Mouse (Mus musculus) G1E-ER4 (cell line): ENCODE data around the gene Vmn2r12. TPM values are rescaled to one million over a fixed set of nuclear protein-coding genes. Genes with fewer than 3 reads are reported as not detected.
"Not testable (repeated sequence)": the region's sequence is repeated elsewhere in the genome, so short reads cannot be mapped to it uniquely, and the experiment has no call there.

Experiments used
- GATA1 ChIP-seq: IDR thresholded peaks from one replicate; pipeline ENCODE4 v1.8.0; 2012; ENCODE audit warnings: low read length, inconsistent platforms
- polyA plus RNA-seq: library from polyadenylated mRNA; stranded (reverse); fragments of >175 nt; gene quantifications from 2 replicates; pipeline ENCODE4 v1.2.3, GENCODE M21; 2012

Gene Vmn2r12
- not detected in 2 replicates for polyA plus RNA-seq

DNA sequence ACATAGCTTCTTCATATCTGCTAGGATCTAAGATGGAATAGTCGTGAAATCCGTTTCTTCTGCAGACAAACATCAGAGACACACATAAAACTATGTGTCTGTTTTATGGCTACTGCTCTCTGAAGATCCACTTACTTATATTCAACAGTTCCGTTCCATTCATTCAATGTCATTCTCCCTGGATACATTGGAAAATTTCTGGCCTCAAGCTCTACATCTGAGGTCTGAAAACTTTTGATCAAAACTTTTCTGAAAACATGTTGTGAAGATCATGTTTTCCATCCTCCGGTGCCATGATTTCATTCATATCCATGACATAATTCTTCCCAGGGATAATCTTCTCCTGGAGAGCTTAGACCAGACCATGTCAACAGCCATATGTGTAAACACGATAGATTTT is at the start of gene Vmn2r12:
Gene Vmn2r12, minus strand, starts transcription at position 101 of the 400 bp plus-strand sequence.
- TF ChIP-seq GATA1, result not testable (repeated sequence)

GRCm38 (mm10) chr5:109139546-109139945 is 41.8 kb upstream of the Vmn2r12 start:
- no peak for TF ChIP-seq GATA1

DNA sequence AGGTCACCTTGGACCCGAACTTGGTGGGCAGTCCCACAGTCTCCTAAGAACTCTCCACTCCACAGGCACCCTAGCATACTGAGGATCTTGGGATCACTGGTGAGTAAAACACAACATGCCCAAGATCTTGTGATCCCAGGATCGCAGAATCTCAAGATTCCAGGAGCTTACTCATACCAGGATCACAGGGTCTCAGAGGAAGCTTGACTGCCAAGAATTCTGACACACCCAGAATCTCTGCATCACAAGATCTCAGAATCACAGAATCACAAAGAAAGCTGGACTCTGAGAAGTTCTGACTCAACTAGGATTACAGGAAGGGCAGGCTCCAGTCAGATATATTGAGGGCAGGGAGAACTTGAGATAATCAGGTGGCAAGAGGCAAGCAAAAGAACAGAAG is 39.0 kb upstream of the Vmn2r12 start:
- TF ChIP-seq GATA1, result no peak

- TF ChIP-seq GATA1, result not testable (repeated sequence)
Measured at GRCm38 (mm10) chr5:109059469-109059868, 38.3 kb downstream of the Vmn2r12 start, which contains the start of gene Vmn2r11. Gene Vmn2r11 (minus strand): TSS chr5:109059569.

DNA sequence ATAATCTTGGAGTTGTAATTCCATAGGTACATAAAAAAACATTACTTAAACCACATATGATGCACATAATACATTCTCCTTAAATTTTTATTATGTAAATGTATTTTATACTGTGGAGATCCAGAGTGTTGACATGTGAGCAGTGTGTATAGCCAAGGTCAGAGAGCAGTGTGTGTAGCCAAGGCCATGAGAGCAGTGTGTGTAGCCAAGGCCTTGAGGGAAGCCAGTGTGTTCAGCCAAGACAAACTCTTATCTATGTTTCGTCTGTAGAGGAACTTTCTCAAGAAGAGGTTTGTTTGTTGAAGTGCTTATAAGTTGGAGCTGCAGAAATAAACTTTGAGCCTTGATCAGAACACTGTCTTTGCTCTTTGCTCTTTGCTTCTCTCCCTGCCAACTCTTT is 42.5 kb downstream of the Vmn2r12 start:
- no peak for TF ChIP-seq GATA1

Other genes with a start within 250 kb of the Vmn2r12 start
- gene Vmn2r9, start 245.3 kb downstream of the Vmn2r12 start, polyA plus RNA-seq, result not detected in 2 replicates
- not detected in 2 replicates for gene Vmn2r10, start 91.4 kb downstream of the Vmn2r12 start, polyA plus RNA-seq
- not detected in 2 replicates for gene Vmn2r11, start 38.4 kb downstream of the Vmn2r12 start, polyA plus RNA-seq
- not detected in 2 replicates for gene Vmn2r13, start 94.2 kb upstream of the Vmn2r12 start, polyA plus RNA-seq
- gene Vmn2r14, start 126.8 kb upstream of the Vmn2r12 start, polyA plus RNA-seq, result not detected in 2 replicates
- gene Vmn2r15, start 199.7 kb upstream of the Vmn2r12 start, polyA plus RNA-seq, result not detected in 2 replicates
- not detected in 2 replicates for gene Vmn2r16, start 232.2 kb upstream of the Vmn2r12 start, polyA plus RNA-seq